Mouse (Mus musculus) heart, adult 9 months (tissue): Measurements from ENCODE around the gene Aqp11.

ENCODE experiments used
- DNase-seq, 2 experiments: peaks; one replicate each; pipeline ENCODE4 v3.0.0; 2022; ENCODE audit warnings: low spot score in 2 of 2

Gene Aqp11

GRCm38 (mm10) chr7:97747787-97748497, 9.9 kb upstream of the Aqp11 start:
- DNase-seq: peak; percentile 83 to 85

- DNase-seq: no peak
Measured at GRCm38 (mm10) chr7:97747176-97747707, 9.2 kb upstream of the Aqp11 start.

- peak; percentile 17 to 39 for DNase-seq
Measured at GRCm38 (mm10) chr7:97745299-97745698, 7.2 kb upstream of the Aqp11 start.

- DNase-seq: no peak
Measured at GRCm38 (mm10) chr7:97741756-97742291, 3.7 kb upstream of the Aqp11 start.

- DNase-seq: no peak
Measured at GRCm38 (mm10) chr7:97740948-97741347, 2.9 kb upstream of the Aqp11 start.

GRCm38 (mm10) chr7:97737256-97737637, 842 bp downstream of the Aqp11 start:
- DNase-seq: no peak

- DNase-seq: no peak
Measured at GRCm38 (mm10) chr7:97735886-97736420, 2.1 kb downstream of the Aqp11 start.

- DNase-seq: no peak
Measured at GRCm38 (mm10) chr7:97735021-97735420, 3.1 kb downstream of the Aqp11 start.

- no peak for DNase-seq
Measured at GRCm38 (mm10) chr7:97733606-97734005, 4.5 kb downstream of the Aqp11 start.

GRCm38 (mm10) chr7:97730427-97730826, 7.7 kb downstream of the Aqp11 start:
- DNase-seq: no peak

GRCm38 (mm10) chr7:97728666-97729614, 9.1 kb downstream of the Aqp11 start:
- no peak for DNase-seq

- no peak for DNase-seq
Measured at GRCm38 (mm10) chr7:97726778-97727177, 11.3 kb downstream of the Aqp11 start.

- DNase-seq: no peak
Measured at GRCm38 (mm10) chr7:97726080-97726479, 12.0 kb downstream of the Aqp11 start.

- DNase-seq: no peak
Measured at GRCm38 (mm10) chr7:97725401-97725800, 12.7 kb downstream of the Aqp11 start.

GRCm38 (mm10) chr7:97723646-97724538, 14.2 kb downstream of the Aqp11 start:
- no peak for DNase-seq

- DNase-seq: no peak
Measured at GRCm38 (mm10) chr7:97722278-97722918, 15.7 kb downstream of the Aqp11 start.

- no peak for DNase-seq
Measured at GRCm38 (mm10) chr7:97720109-97720508, 18.0 kb downstream of the Aqp11 start.

- DNase-seq: no peak
Measured at GRCm38 (mm10) chr7:97719078-97719477, 19.0 kb downstream of the Aqp11 start.

- DNase-seq: no peak
Measured at GRCm38 (mm10) chr7:97717326-97717725, 20.8 kb downstream of the Aqp11 start.

- DNase-seq: no peak
Measured at GRCm38 (mm10) chr7:97714651-97715050, 23.4 kb downstream of the Aqp11 start.
